Mouse (Mus musculus): Measurements from ENCODE around the gene Casp1.

Casp1 gene

DNA sequence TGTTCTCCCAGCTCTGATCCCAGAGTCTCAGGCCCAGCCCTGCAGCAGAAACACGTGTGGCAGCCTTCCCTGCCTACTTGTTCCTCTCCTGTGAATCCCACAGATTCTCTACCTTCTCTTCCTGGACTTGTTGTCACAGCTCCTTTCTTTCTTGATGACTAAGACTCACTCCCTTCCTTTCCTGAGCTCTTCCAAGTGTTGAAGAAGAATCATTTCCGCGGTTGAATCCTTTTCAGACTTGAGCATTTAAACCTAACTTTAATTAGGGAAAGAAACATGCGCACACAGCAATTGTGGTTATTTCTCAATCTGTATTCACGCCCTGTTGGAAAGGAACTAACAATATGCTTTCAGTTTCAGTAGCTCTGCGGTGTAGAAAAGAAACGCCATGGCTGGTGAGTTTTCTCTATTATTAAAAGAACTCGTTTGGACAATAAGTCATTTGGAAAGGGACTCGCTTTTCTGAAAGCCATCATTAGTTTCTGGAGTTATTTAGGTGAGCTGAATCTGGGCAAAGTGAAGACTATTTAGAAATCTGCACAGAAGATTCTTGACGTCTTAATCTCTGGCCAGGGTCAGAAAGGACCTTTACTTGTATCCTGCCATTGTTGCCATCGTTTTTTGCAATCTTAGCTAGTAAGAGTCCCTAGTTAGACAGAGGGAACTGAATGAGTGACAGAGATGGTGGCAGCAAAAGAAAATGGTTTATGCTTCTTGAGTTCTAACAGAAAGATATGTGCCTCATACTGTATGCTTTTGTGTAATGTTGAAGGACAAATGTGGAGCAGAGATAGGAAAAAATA is at the start of gene Casp1:
Gene Casp1, plus strand, starts transcription at position 189 of the 803 bp plus-strand sequence.
- DNase-seq (ENCODE audit: low read depth in 1 of 2, low spot score in 2 of 2): no peak

- DNase-seq (ENCODE audit: low read depth in 1 of 2, low spot score in 2 of 2): no peak
Measured at GRCm38 (mm10) chr9:5263951-5264475, 34.3 kb upstream of the Casp1 start.

- no peak for DNase-seq (ENCODE audit: low read depth in 1 of 2, low spot score in 2 of 2)
Measured at GRCm38 (mm10) chr9:5270274-5270673, 28.0 kb upstream of the Casp1 start.

DNA sequence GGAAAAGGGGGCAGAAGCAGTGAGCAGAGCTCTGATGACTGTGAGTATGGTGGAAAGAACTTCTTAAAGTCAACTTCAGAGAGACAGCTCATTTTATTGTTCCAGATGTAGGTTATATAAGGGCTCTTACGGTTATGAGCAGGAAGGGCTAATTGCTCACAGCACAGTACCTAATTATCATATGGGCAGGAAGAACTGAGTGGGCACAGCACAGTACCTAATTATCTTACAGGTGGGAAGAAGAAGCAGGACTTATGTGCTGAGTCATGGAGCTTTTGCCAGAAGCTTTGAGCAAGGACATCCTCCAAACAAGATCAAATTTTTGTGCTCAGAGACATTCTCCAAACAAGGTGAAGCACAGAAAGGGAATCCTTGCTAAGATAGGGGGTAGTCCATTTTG is 27.4 kb upstream of the Casp1 start:
- no peak for DNase-seq (ENCODE audit: low read depth in 1 of 2, low spot score in 2 of 2)

GRCm38 (mm10) chr9:5271334-5271845 is 26.9 kb upstream of the Casp1 start:
- no peak for DNase-seq (ENCODE audit: low read depth in 1 of 2, low spot score in 2 of 2)

GRCm38 (mm10) chr9:5286071-5286470 is 12.2 kb upstream of the Casp1 start:
- DNase-seq (ENCODE audit: low read depth in 1 of 2, low spot score in 2 of 2): no peak

DNA sequence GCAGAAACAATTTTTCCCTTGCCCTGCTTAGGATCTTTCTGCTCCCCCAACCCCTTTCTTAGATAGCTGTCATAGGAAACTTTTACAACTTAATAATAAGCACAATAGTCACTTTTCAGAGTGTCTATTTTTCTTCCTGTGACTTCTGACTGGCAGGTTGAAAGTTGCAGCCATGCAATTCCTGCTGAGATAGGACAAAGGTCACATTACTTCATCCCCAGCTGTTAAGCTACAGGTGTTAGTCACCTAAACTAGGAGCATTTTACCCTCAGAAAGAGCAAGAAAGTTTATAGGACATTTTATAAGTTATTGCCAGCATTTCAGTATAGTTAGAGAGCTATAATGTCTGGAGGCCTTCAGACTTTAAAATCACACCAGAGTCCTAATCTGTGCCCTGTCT is 11.7 kb upstream of the Casp1 start:
- no peak for DNase-seq (ENCODE audit: low read depth in 1 of 2, low spot score in 2 of 2)

GRCm38 (mm10) chr9:5296354-5297237 is 1.7 kb upstream of the Casp1 start:
- DNase-seq (ENCODE audit: low read depth in 1 of 2, low spot score in 2 of 2): no peak

DNA sequence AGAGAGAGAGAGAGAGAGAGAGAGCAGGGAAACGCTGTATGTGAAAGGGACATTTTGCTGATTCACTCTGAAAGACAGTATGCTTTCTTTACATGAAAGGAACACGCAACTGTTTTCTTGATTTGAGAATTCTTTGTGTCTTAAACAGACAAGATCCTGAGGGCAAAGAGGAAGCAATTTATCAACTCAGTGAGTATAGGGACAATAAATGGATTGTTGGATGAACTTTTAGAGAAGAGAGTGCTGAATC is 740 bp downstream of the Casp1 start:
- DNase-seq (ENCODE audit: low read depth in 1 of 2, low spot score in 2 of 2): no peak

DNA sequence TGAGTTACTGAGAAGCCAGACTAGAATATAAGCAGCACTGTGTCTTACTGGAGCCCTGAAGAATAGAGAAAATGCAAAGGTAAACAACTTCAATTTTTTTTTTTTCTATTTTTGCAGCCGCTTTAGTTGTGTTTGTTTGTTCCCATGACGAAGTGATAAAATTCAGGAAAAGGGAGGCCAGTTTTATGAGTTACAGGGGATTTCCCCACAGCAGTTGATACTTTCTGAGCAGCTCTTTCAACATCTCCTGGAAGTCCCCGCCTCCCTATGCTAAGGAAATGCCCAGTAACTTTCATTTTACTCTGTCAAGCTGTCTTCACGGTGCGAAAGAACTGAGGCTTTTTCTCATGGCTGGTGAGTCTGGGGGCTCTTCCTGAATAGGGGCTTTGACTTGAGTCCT is 10.2 kb downstream of the Casp1 start, which contains the start of gene Casp4:
Gene Casp4, plus strand, starts transcription at position 268 of the 400 bp plus-strand sequence.
- DNase-seq (ENCODE audit: low read depth in 1 of 2, low spot score in 2 of 2): peak; percentile 34 to 50

DNA sequence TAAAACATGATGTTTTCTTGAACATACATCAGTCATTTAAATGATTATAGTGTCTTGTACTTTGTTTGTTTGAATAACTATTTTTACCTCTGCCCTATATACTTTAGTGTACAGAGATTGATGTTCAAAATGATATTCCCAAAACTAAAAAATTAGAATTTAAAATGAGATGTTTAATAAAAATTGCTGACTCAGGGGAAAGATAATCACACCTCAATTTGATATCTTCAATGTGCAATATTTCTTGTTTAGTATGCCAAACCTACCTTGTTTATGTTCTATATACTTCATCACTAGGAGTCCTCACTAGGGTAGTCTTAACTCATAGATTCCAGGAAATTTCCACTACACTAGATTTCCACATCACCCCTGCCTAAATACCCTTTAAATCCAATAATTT is 11.8 kb downstream of the Casp1 start:
- DNase-seq (ENCODE audit: low read depth in 1 of 2, low spot score in 2 of 2): no peak

GRCm38 (mm10) chr9:5311435-5311834 is 13.1 kb downstream of the Casp1 start:
- no peak for DNase-seq (ENCODE audit: low read depth in 1 of 2, low spot score in 2 of 2)

DNA sequence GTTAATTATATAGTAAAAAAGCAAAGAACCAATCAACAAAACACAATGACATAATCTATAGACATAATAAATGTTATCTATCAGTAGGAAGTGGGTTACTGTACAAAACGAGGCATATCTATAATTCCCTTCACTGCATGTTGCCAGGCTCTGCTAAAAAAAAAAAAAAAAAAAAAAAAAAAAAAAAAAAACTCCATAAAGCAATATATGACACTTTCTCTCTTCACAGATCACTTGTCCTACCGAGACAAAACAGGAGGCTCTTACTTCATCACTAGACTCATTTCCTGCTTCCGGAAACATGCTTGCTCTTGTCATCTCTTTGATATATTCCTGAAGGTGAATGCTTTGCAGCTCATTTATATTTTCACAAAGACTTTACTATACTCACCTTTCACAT is 29.9 kb downstream of the Casp1 start:
- no peak for DNase-seq (ENCODE audit: low read depth in 1 of 2, low spot score in 2 of 2)

GRCm38 (mm10) chr9:5332441-5332840 is 34.1 kb downstream of the Casp1 start:
- DNase-seq (ENCODE audit: low read depth in 1 of 2, low spot score in 2 of 2): no peak

DNA sequence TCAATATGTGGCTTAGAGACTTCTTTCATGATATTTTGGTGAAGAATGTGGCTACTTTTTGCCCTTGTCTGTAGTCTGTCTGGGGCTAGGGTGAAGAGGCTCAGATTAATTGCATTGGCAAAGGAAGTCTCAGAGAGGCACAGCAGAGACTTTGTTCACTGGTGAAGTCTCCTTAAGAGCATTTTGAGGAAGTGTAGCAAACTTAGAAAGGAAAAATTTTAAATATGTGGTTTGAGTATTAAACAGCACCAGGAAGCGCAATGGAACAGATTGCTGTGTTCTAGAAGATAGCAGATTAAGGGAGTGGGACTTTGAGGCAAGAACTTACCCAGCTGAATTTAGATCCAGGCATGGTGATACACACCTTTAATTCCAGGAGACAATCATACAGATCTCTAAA is 35.1 kb downstream of the Casp1 start:
- DNase-seq (ENCODE audit: low read depth in 1 of 2, low spot score in 2 of 2): no peak

- DNase-seq (ENCODE audit: low read depth in 1 of 2, low spot score in 2 of 2): no peak
Measured at GRCm38 (mm10) chr9:5343092-5343491, 44.8 kb downstream of the Casp1 start.

DNA sequence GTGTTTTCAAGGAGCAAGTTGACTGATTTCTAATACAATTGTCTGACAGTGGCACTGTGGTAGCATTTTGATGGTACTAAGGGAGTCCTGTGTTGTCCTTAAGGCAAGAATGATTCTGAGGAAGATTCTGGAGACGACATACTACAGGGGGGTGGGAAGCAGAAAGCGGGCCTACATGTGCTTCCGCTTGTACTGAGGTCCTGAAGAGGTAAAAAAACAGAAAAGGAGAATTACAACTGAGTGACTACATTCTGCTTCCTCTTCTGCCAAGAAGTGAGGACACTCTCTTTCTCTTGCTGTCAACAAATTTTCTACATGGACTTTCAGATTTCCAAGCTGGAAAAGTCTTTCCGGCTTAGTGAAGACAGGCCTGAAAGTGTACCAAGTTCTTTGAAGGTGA is 45.8 kb downstream of the Casp1 start:
- DNase-seq (ENCODE audit: low read depth in 1 of 2, low spot score in 2 of 2): no peak

GRCm38 (mm10) chr9:5345291-5345898 is 47.1 kb downstream of the Casp1 start, which contains the start of gene Casp12:
TSS of gene Casp12 (plus strand) at chr9:5345430.
- DNase-seq (ENCODE audit: low read depth in 1 of 2, low spot score in 2 of 2): no peak

DNA sequence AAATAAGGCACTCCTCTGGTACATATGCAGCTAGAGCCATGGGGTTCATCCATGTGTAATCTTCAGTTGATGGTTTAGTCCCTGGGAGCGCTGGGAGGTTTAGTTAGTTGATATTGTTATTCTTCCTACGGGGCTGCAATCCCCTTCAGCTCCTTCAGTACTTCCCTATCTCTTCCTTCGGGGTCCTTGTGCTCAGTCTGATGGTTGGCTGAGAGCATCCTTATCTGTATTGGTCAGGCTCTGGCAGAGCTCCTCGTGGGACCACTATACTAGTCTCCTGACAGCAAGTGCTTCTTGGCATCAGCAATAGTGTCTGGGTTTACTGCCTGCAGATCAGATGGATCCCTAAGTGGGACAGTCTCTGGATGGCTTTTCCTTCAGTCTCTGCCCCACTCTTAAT is 49.1 kb downstream of the Casp1 start:
- no peak for DNase-seq (ENCODE audit: low read depth in 1 of 2, low spot score in 2 of 2)

DNA sequence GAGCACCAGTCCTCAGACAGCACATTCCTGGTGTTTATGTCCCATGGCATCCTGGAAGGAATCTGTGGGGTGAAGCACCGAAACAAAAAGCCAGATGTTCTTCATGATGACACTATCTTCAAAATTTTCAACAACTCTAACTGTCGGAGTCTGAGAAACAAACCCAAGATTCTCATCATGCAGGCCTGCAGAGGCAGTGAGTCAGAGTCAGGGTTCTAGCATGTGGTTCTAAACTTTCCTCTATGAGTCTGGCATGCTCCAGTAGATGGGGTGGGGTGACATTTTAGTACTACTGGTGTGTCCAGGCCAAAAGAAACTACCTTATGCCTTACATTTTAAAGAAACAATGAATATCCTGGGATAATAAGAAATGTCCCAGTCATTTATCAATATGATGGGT is 55.4 kb downstream of the Casp1 start:
- DNase-seq (ENCODE audit: low read depth in 1 of 2, low spot score in 2 of 2): no peak

GRCm38 (mm10) chr9:5356801-5357200 is 58.5 kb downstream of the Casp1 start:
- no peak for DNase-seq (ENCODE audit: low read depth in 1 of 2, low spot score in 2 of 2)
